21 mouse cellular contexts compared by ENCODE assay signal in the genomic region with DNA sequence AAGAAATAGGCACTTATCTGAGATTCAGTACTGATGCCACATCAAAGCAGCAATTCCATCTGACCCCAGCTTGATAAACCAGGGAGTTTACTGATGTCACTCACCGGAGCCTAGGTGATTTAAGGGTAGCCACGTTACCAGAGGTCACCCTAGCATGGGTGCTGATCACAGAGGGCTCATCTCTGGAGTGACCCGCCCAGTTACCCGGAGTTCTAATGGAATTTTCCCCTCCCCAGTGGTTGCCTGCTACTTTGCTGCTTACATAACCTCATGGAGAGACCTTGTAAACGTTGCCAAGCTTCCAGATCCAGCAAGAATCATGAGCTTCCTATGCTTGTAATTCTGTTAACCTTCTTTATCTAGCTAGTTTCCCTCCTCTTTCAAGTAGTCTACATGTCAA.
"Had no signal": no experiment of that assay in that cellular context is flagged by ENCODE, and none has a peak within 500 bp of the region (broad histone marks: within the 10 kb centered on the region; RNA-seq: fewer than 3 reads in every experiment).

No protein-coding gene starts in this region.

- H3K4me2 ChIP-seq: kidney, embryonic 15.5 days; limb, embryonic 12.5 days; limb, embryonic 15.5 days; liver, embryonic 12.5 days; liver, embryonic 15.5 days; midbrain, embryonic 12.5 days; midbrain, embryonic 15.5 days; neural tube, embryonic 13.5 days; stomach, embryonic 15.5 days had no signal

- H3K27ac ChIP-seq: kidney, embryonic 15.5 days; limb, embryonic 12.5 days; limb, embryonic 15.5 days; liver, embryonic 12.5 days; liver, embryonic 15.5 days; midbrain, embryonic 12.5 days; midbrain, embryonic 15.5 days; neural tube, embryonic 13.5 days; stomach, embryonic 15.5 days had no signal

- H3K36me3 ChIP-seq: kidney, embryonic 15.5 days; limb, embryonic 12.5 days; limb, embryonic 15.5 days; liver, embryonic 12.5 days; liver, embryonic 15.5 days; midbrain, embryonic 12.5 days; midbrain, embryonic 15.5 days; neural tube, embryonic 13.5 days; stomach, embryonic 15.5 days had no signal

- H3K4me1 ChIP-seq: kidney, embryonic 15.5 days; limb, embryonic 12.5 days; limb, embryonic 15.5 days; liver, embryonic 12.5 days; liver, embryonic 15.5 days; midbrain, embryonic 12.5 days; midbrain, embryonic 15.5 days; neural tube, embryonic 13.5 days; stomach, embryonic 15.5 days had no signal

- ATAC-seq: liver, embryonic 12.5 days; midbrain, embryonic 15.5 days had no signal

- H3K9me3 ChIP-seq: kidney, embryonic 15.5 days; limb, embryonic 12.5 days; limb, embryonic 15.5 days; liver, embryonic 12.5 days; liver, embryonic 15.5 days; midbrain, embryonic 12.5 days; midbrain, embryonic 15.5 days; neural tube, embryonic 13.5 days; stomach, embryonic 15.5 days had no signal

- DNase-seq: kidney, adult 2 months; kidney, postnatal 14 days; kidney, postnatal 4 days; left cerebral cortex, postnatal 4 days; lung, adult 2 months; lung, postnatal 14 days; lung, postnatal 4 days; retina, postnatal 1 day; right cerebral cortex, postnatal 25 days; spleen, adult 18-20 months; thymus, postnatal 25 days had no signal

- H3K4me3 ChIP-seq: kidney, embryonic 15.5 days; limb, embryonic 12.5 days; limb, embryonic 15.5 days; liver, embryonic 12.5 days; liver, embryonic 15.5 days; midbrain, embryonic 12.5 days; midbrain, embryonic 15.5 days; myocyte; neural tube, embryonic 13.5 days; stomach, embryonic 15.5 days had no signal

- H3K27me3 ChIP-seq: kidney, embryonic 15.5 days; limb, embryonic 12.5 days; limb, embryonic 15.5 days; liver, embryonic 12.5 days; liver, embryonic 15.5 days; midbrain, embryonic 12.5 days; midbrain, embryonic 15.5 days; neural tube, embryonic 13.5 days; stomach, embryonic 15.5 days had no signal

- H3K9ac ChIP-seq: kidney, embryonic 15.5 days; limb, embryonic 12.5 days; limb, embryonic 15.5 days; liver, embryonic 12.5 days; liver, embryonic 15.5 days; midbrain, embryonic 12.5 days; midbrain, embryonic 15.5 days; neural tube, embryonic 13.5 days; stomach, embryonic 15.5 days had no signal
